Mouse (Mus musculus) testis, adult 2 months (tissue): Measurements from ENCODE around the gene Cdk20. TPM values are rescaled to one million over a fixed set of nuclear protein-coding genes. Genes with fewer than 3 reads are reported as not detected.

Experiments used
- H3K27ac ChIP-seq: fragments of 200-500 bp; 2 replicates; pipeline ENCODE4 v1.5.1; 2012; ENCODE audit warnings: low read depth, low read length; ENCODE audit not compliant: control insufficient read depth, insufficient read depth
- H3K27me3 ChIP-seq: fragments of 200-500 bp; 2 replicates; pipeline ENCODE4 v1.6.1; 2012; ENCODE audit warnings: mild to moderate bottlenecking, low read length, moderate library complexity; ENCODE audit not compliant: control insufficient read depth, insufficient read depth
- H3K36me3 ChIP-seq: fragments of 200-500 bp; 2 replicates; pipeline ENCODE4 v1.6.1; 2012; ENCODE audit warnings: mild to moderate bottlenecking, low read length; ENCODE audit not compliant: control insufficient read depth, insufficient read depth
- H3K4me1 ChIP-seq: fragments of 200-500 bp; 2 replicates; pipeline ENCODE4 v1.6.1; 2012; ENCODE audit warnings: low read length; ENCODE audit not compliant: control insufficient read depth, insufficient read depth
- H3K4me3 ChIP-seq: fragments of 200-500 bp; 2 replicates; pipeline ENCODE4 v1.5.1; 2012; ENCODE audit warnings: low read depth, mild to moderate bottlenecking, low read length, moderate library complexity, mixed read lengths; ENCODE audit not compliant: control insufficient read depth
- CTCF ChIP-seq: fragments of 200-500 bp; IDR thresholded peaks from 2 replicates; pipeline ENCODE4 v1.5.1; 2012; ENCODE audit warnings: low read depth, mild to moderate bottlenecking, inconsistent platforms, low read length, moderate library complexity; ENCODE audit not compliant: control insufficient read depth, insufficient read depth, insufficient replicate concordance
- POLR2A ChIP-seq: fragments of 200-500 bp; IDR thresholded peaks from 2 replicates; pipeline ENCODE4 v1.6.1; 2012; ENCODE audit warnings: low read depth, mild to moderate bottlenecking, inconsistent platforms, low read length, moderate library complexity; ENCODE audit not compliant: control insufficient read depth
- polyA plus RNA-seq: library from polyadenylated mRNA; depleted of rRNA; stranded (reverse); fragments of >200 nt; gene quantifications from 2 replicates; pipeline ENCODE4 v1.2.3, GENCODE M21; 2012

Gene Cdk20
- polyA plus RNA-seq, 1 experiment = 57.9 TPM

- H3K4me3 ChIP-seq = no peak overlapping the region
- no peaks in the 10 kb centered on the region for H3K27me3 ChIP-seq
- H3K27ac ChIP-seq = no peak overlapping the region
- H3K4me1 ChIP-seq = no peaks in the 10 kb centered on the region
- no peaks in the 10 kb centered on the region for H3K36me3 ChIP-seq
- TF ChIP-seq POLR2A (no peak), CTCF (no peak)
These were observed 20.8 kb upstream of the Cdk20 start for GRCm38 (mm10) chr13:64411282-64411681.

- H3K27ac ChIP-seq = no peak overlapping the region
- no peak for TF ChIP-seq CTCF
- TF ChIP-seq POLR2A = no peak
These were observed 19.3 kb upstream of the Cdk20 start for GRCm38 (mm10) chr13:64412752-64413257.

GRCm38 (mm10) chr13:64415659-64416058 lies 16.5 kb upstream of the Cdk20 start:
- Histone ChIP-seq H3K27ac (no peak overlapping the region), H3K4me1 (no peaks in the 10 kb centered on the region), H3K27me3 (no peaks in the 10 kb centered on the region), H3K36me3 (no peaks in the 10 kb centered on the region), H3K4me3 (no peak overlapping the region)
- no peak for TF ChIP-seq POLR2A
- TF ChIP-seq CTCF = no peak

More at GRCm38 (mm10) chr13:64412752-64413257, 19.3 kb upstream of the Cdk20 start:
- Histone ChIP-seq H3K36me3 (no peaks in the 10 kb centered on the region), H3K4me3 (no peak overlapping the region), H3K27me3 (no peaks in the 10 kb centered on the region), H3K4me1 (no peaks in the 10 kb centered on the region)

- Histone ChIP-seq H3K27me3 (no peaks in the 10 kb centered on the region), H3K4me1 (no peaks in the 10 kb centered on the region), H3K36me3 (no peaks in the 10 kb centered on the region), H3K27ac (no peak overlapping the region), H3K4me3 (peak overlapping the region; percentile 55)
- TF ChIP-seq CTCF = no peak
- TF ChIP-seq POLR2A = no peak
These were observed 15.0 kb upstream of the Cdk20 start for GRCm38 (mm10) chr13:64416955-64417601.

- Histone ChIP-seq H3K27me3 (no peaks in the 10 kb centered on the region), H3K27ac (no peak overlapping the region), H3K4me1 (no peaks in the 10 kb centered on the region), H3K36me3 (no peaks in the 10 kb centered on the region), H3K4me3 (no peak overlapping the region)
- TF ChIP-seq POLR2A = no peak
These were observed 11.3 kb upstream of the Cdk20 start for GRCm38 (mm10) chr13:64420847-64421246.

GRCm38 (mm10) chr13:64421386-64421785 lies 10.7 kb upstream of the Cdk20 start:
- no peak overlapping the region for H3K27ac ChIP-seq

GRCm38 (mm10) chr13:64421952-64422606 lies 10.0 kb upstream of the Cdk20 start:
- H3K4me3 ChIP-seq = no peak overlapping the region
- H3K36me3 ChIP-seq = no peaks in the 10 kb centered on the region
- no peak overlapping the region for H3K27ac ChIP-seq
- H3K27me3 ChIP-seq = no peaks in the 10 kb centered on the region
- H3K4me1 ChIP-seq = no peaks in the 10 kb centered on the region
- TF ChIP-seq POLR2A (no peak), CTCF (no peak)

More at GRCm38 (mm10) chr13:64421386-64421785, 10.7 kb upstream of the Cdk20 start:
- H3K27me3 ChIP-seq = no peaks in the 10 kb centered on the region
- no peak overlapping the region for H3K4me3 ChIP-seq
- H3K36me3 ChIP-seq = no peaks in the 10 kb centered on the region
- no peak for TF ChIP-seq CTCF
- TF ChIP-seq POLR2A = no peak
- H3K4me1 ChIP-seq = no peaks in the 10 kb centered on the region
